Mouse (Mus musculus): ENCODE data around the gene Atxn1l. TPM values are rescaled to one million over a fixed set of nuclear protein-coding genes. Genes with fewer than 3 reads are reported as not detected.
"Not testable (repeated sequence)": the region's sequence is repeated elsewhere in the genome, so short reads cannot be mapped to it uniquely, and the experiment has no call there.

Atxn1l gene
- polyA plus RNA-seq, 1 experiment from 2014 or later = 2.4 TPM

GRCm38 (mm10) chr8:109777851-109778250 is 40.3 kb upstream of the Atxn1l start:
- Histone ChIP-seq H3K4me1 (replicated peaks; ENCODE audit: control insufficient read depth, insufficient read depth, low read length) (no peaks in the 10 kb centered on the region), H3K27ac (ENCODE audit: low read depth, low read length) (peak overlapping the region; percentile 99; the same call in 1 of the 2 replicates), H3K36me3 (ENCODE audit: control insufficient read depth, insufficient read depth) (no peaks in the 10 kb centered on the region), H3K27me3 (replicated peaks; ENCODE audit: control insufficient read depth, insufficient read depth, low read length) (no peaks in the 10 kb centered on the region), H3K4me2 (replicated peaks; ENCODE audit: low read depth) (peak overlapping the region; percentile 70), H3K4me3 (ENCODE audit: low read depth, low read length) (peak overlapping the region; percentile 99), H3K9ac (ENCODE audit: low read depth, low read length) (no peak overlapping the region), H3K9me3 (ENCODE audit: control insufficient read depth) (no peaks in the 10 kb centered on the region)
- 21% methylated on average over 5 of the region's 5 CpGs for WGBS
- ATAC-seq = no peak
- TF ChIP-seq CTCF (IDR thresholded peaks at IDR 0.05; ENCODE audit: low read depth) = no peak

GRCm38 (mm10) chr8:109773154-109773553 is 35.6 kb upstream of the Atxn1l start:
- 31% methylated on average over 3 of the region's 3 CpGs for WGBS
- Histone ChIP-seq H3K9me3 (ENCODE audit: control insufficient read depth) (no peaks in the 10 kb centered on the region), H3K4me1 (replicated peaks; ENCODE audit: control insufficient read depth, insufficient read depth, low read length) (no peaks in the 10 kb centered on the region), H3K4me3 (ENCODE audit: low read depth, low read length) (no peak overlapping the region), H3K9ac (ENCODE audit: low read depth, low read length) (no peak overlapping the region), H3K36me3 (ENCODE audit: control insufficient read depth, insufficient read depth) (no peaks in the 10 kb centered on the region), H3K4me2 (replicated peaks; ENCODE audit: low read depth) (no peak overlapping the region), H3K27me3 (replicated peaks; ENCODE audit: control insufficient read depth, insufficient read depth, low read length) (no peaks in the 10 kb centered on the region), H3K27ac (ENCODE audit: low read depth, low read length) (no peak overlapping the region)
- no peak for TF ChIP-seq CTCF (IDR thresholded peaks at IDR 0.05; ENCODE audit: low read depth)
- no peak for ATAC-seq

GRCm38 (mm10) chr8:109766081-109766480 is 28.5 kb upstream of the Atxn1l start:
- no peak for ATAC-seq
- TF ChIP-seq CTCF (IDR thresholded peaks at IDR 0.05; ENCODE audit: low read depth) = no peak
- H3K27ac ChIP-seq (ENCODE audit: low read depth, low read length) = no peak overlapping the region
- no peaks in the 10 kb centered on the region for H3K4me1 ChIP-seq (replicated peaks; ENCODE audit: control insufficient read depth, insufficient read depth, low read length)
- H3K4me3 ChIP-seq (ENCODE audit: low read depth, low read length) = no peak overlapping the region
- no peaks in the 10 kb centered on the region for H3K36me3 ChIP-seq (ENCODE audit: control insufficient read depth, insufficient read depth)
- 0 out of 2 replicates have a peak, but pooled peaks cover 8% of the 10 kb centered on the region for H3K9me3 ChIP-seq (ENCODE audit: control insufficient read depth)
- 58% methylated on average over 7 of the region's 7 CpGs for WGBS
- no peak overlapping the region for H3K4me2 ChIP-seq (replicated peaks; ENCODE audit: low read depth)
- H3K27me3 ChIP-seq (replicated peaks; ENCODE audit: control insufficient read depth, insufficient read depth, low read length) = no peaks in the 10 kb centered on the region
- H3K9ac ChIP-seq (ENCODE audit: low read depth, low read length) = no peak overlapping the region

- 87% methylated on average over 6 of the region's 6 CpGs for WGBS
- H3K4me3 ChIP-seq (ENCODE audit: low read depth, low read length) = no peak overlapping the region
- no peak overlapping the region for H3K27ac ChIP-seq (ENCODE audit: low read depth, low read length)
- H3K9me3 ChIP-seq (ENCODE audit: control insufficient read depth) = 0 out of 2 replicates have a peak, but pooled peaks cover 8% of the 10 kb centered on the region
- no peaks in the 10 kb centered on the region for H3K27me3 ChIP-seq (replicated peaks; ENCODE audit: control insufficient read depth, insufficient read depth, low read length)
- H3K9ac ChIP-seq (ENCODE audit: low read depth, low read length) = no peak overlapping the region
- no peaks in the 10 kb centered on the region for H3K36me3 ChIP-seq (ENCODE audit: control insufficient read depth, insufficient read depth)
- no peak for TF ChIP-seq CTCF (IDR thresholded peaks at IDR 0.05; ENCODE audit: low read depth)
- H3K4me1 ChIP-seq (replicated peaks; ENCODE audit: control insufficient read depth, insufficient read depth, low read length) = no peaks in the 10 kb centered on the region
- ATAC-seq = no peak
- H3K4me2 ChIP-seq (replicated peaks; ENCODE audit: low read depth) = no peak overlapping the region
Observed at GRCm38 (mm10) chr8:109764031-109764430, 26.5 kb upstream of the Atxn1l start.

- Histone ChIP-seq H3K9me3 (ENCODE audit: control insufficient read depth) (0 out of 2 replicates have a peak, but pooled peaks cover 8% of the 10 kb centered on the region), H3K27me3 (replicated peaks; ENCODE audit: control insufficient read depth, insufficient read depth, low read length) (no peaks in the 10 kb centered on the region), H3K4me1 (replicated peaks; ENCODE audit: control insufficient read depth, insufficient read depth, low read length) (no peaks in the 10 kb centered on the region), H3K27ac (ENCODE audit: low read depth, low read length) (no peak overlapping the region), H3K36me3 (ENCODE audit: control insufficient read depth, insufficient read depth) (no peaks in the 10 kb centered on the region), H3K4me2 (replicated peaks; ENCODE audit: low read depth) (no peak overlapping the region), H3K4me3 (ENCODE audit: low read depth, low read length) (no peak overlapping the region), H3K9ac (ENCODE audit: low read depth, low read length) (no peak overlapping the region)
- no peak for ATAC-seq
- no peak for TF ChIP-seq CTCF (IDR thresholded peaks at IDR 0.05; ENCODE audit: low read depth)
- WGBS = 54% methylated on average over 1 of the region's 1 CpGs
Observed at GRCm38 (mm10) chr8:109760221-109760620, 22.7 kb upstream of the Atxn1l start.

- Histone ChIP-seq H3K4me2 (replicated peaks; ENCODE audit: low read depth) (no peak overlapping the region), H3K9me3 (ENCODE audit: control insufficient read depth) (0 out of 2 replicates have a peak, but pooled peaks cover 8% of the 10 kb centered on the region), H3K4me1 (replicated peaks; ENCODE audit: control insufficient read depth, insufficient read depth, low read length) (no peaks in the 10 kb centered on the region), H3K4me3 (ENCODE audit: low read depth, low read length) (no peak overlapping the region), H3K9ac (ENCODE audit: low read depth, low read length) (no peak overlapping the region), H3K36me3 (ENCODE audit: control insufficient read depth, insufficient read depth) (no peaks in the 10 kb centered on the region), H3K27ac (ENCODE audit: low read depth, low read length) (no peak overlapping the region), H3K27me3 (replicated peaks; ENCODE audit: control insufficient read depth, insufficient read depth, low read length) (no peaks in the 10 kb centered on the region)
- TF ChIP-seq CTCF (IDR thresholded peaks at IDR 0.05; ENCODE audit: low read depth) = no peak
- WGBS = 90% methylated on average over 7 of the region's 7 CpGs
- no peak for ATAC-seq
Observed at GRCm38 (mm10) chr8:109759426-109759825, 21.9 kb upstream of the Atxn1l start.

GRCm38 (mm10) chr8:109756849-109757248 is 19.3 kb upstream of the Atxn1l start:
- Histone ChIP-seq H3K27ac (ENCODE audit: low read depth, low read length) (no peak overlapping the region), H3K4me1 (replicated peaks; ENCODE audit: control insufficient read depth, insufficient read depth, low read length) (no peaks in the 10 kb centered on the region), H3K36me3 (ENCODE audit: control insufficient read depth, insufficient read depth) (no peaks in the 10 kb centered on the region), H3K4me2 (replicated peaks; ENCODE audit: low read depth) (no peak overlapping the region), H3K9me3 (ENCODE audit: control insufficient read depth) (0 out of 2 replicates have a peak, but pooled peaks cover 1% of the 10 kb centered on the region), H3K9ac (ENCODE audit: low read depth, low read length) (no peak overlapping the region), H3K4me3 (ENCODE audit: low read depth, low read length) (no peak overlapping the region), H3K27me3 (replicated peaks; ENCODE audit: control insufficient read depth, insufficient read depth, low read length) (no peaks in the 10 kb centered on the region)
- no peak for TF ChIP-seq CTCF (IDR thresholded peaks at IDR 0.05; ENCODE audit: low read depth)
- 52% methylated on average over 3 of the region's 3 CpGs for WGBS
- no peak for ATAC-seq

GRCm38 (mm10) chr8:109755554-109755953 is 18.0 kb upstream of the Atxn1l start:
- H3K27ac ChIP-seq (ENCODE audit: low read depth, low read length); H3K4me2 ChIP-seq (replicated peaks; ENCODE audit: low read depth); H3K9me3 ChIP-seq (ENCODE audit: control insufficient read depth); H3K9ac ChIP-seq (ENCODE audit: low read depth, low read length); H3K27me3 ChIP-seq (replicated peaks; ENCODE audit: control insufficient read depth, insufficient read depth, low read length); H3K4me1 ChIP-seq (replicated peaks; ENCODE audit: control insufficient read depth, insufficient read depth, low read length); H3K4me3 ChIP-seq (ENCODE audit: low read depth, low read length); H3K36me3 ChIP-seq (ENCODE audit: control insufficient read depth, insufficient read depth); ATAC-seq: not testable (repeated sequence)
- WGBS = 77% methylated on average over 4 of the region's 4 CpGs

All from intestine, postnatal 0 days (tissue).